Mouse (Mus musculus): ENCODE measurements around the gene Wnt9a.

Gene Wnt9a

DNA sequence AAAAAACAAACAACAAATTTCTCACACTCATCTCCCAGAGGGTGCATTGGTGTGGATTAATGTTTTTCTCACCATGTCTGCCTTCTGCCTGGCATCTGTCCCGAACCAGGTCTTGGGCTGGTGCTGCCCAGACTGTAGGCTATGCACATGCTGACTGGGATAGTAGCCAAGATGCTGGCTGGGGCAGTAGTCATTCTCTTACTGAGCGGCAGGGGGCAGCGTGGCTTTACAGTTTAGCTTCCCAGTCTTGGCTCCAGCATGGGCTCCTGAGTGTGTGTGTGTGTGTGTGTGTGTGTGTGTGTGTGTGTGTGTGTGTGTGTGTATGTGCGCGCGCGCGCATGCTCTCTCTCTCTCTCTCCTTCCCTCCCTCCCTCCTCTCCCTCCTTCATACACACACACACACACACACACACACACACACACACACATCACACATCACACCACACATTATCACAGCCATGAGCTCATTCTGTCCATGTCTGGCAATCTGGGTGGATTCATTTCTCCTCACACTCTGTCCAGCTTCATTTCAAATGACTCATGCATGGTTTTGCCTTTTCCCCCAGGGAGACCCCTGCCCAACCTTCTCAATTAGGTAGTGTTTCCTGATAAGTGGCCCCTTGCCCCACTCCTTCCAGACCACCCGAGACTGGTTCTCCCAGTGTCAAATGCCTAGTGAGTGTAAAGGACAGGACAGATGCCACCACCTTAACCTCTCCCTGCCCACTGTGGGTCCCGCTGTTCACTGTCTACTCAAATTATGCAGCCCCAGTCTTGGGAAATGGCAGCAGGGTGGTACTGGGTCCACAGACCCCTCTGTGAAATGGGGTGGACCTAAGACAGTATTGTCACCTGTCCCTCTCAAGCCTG, 3.8 kb upstream of the Wnt9a start:
- in situ Hi-C loops (cut with MboI, MseI) = loop anchor here (5.0 kb wide), 1 partner anchor 179 kb away; no protein-coding TSS in a partner anchor

DNA sequence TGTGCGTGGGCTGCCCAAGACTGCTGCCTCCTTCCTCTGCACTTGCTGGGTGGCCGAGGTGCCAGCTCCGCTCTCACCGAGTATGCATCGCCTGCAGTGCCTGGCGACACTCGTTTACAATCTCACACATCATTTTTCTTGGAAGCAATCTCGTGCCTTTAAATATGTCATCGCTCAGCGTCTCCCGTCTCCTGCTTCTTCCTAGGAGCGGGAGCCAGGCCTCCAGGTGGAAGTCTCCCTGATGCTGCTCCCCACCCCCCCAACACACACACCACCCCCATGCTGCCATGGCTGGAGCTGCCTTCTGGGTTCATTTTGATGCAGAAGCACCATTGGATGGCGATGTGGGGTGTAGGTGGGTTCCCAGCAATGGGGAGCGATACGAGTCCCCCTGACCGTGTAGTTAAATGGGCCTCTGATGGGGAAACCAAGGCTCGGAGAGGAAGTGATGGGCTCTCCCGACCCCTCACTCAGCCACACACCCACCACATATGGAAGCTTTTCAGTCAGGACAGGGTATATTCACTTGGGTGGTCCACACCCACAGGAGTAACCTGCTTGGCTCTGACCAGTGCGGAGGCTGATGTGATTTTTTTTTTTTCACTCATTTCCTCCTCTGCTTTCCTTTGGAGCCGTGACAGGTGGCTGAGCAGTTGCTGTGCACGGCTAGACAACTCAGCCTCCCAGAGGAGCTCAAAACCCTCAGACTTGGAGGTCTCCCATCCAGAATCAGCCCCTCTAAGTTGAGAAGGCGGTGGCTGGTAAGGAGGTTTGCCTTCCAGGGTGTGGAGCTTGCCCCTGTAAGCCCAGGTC, 1.5 kb upstream of the Wnt9a start:
- in situ Hi-C loops (cut with MboI, MseI) = no loop called here

DNA sequence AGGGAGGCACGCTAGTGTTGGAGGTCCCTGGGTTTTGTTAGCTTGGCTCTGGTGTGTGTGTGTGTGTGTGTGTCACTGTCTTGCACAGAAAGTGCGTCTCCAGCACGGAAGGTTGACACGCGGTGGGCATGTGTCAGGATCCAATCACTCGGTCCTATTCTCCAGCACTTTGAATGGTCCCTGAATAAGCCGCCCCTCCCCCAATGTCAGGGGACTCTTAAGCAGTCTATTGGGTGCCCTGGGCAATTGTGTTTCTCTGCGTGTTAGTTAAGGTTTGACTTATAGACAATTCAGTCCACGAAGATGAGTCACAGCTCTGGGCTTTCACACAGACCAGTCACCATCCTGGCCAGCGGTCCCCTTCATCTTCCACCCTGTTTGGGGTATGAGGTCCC, 910 bp upstream of the Wnt9a start:
- in situ Hi-C loops (cut with MboI, MseI) = no loop called here

DNA sequence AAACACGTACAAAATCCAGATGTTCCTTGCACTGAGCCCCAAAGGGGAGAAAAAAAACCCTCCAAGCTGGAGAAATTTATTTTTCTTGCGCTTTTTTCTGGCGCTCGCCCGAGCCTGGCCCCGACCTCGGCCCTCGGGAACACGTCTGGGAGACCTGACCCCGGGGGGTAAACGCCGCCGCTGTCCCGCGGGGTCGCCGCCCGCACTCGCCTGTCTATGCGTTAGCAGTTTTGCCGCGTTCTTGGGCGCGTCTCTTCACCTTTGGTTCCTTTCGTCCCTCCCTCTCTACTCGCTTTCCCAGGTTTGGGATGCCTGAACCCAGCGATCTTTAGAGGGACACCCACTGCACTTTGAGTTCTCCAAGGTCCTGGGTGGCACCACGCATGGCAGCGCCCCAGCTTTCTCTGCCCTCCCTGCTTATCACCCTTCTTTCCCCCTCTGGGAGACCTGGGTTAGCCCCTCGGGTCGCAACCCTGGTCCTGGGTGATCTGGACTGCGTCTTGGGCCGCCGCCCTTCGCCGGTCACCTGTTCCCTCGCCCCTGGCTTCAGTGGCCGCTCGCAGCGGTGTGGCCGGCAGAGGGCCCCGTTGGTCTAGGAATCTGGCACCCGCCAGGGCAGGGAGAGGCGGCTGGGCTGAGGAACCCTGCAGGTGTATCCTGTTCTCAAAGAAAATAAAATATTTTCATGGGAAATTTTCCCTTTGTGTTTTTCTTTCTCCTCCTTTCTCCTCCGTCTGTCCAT, 865 bp downstream of the Wnt9a start:
- in situ Hi-C loops (cut with MboI, MseI) = no loop called here

DNA sequence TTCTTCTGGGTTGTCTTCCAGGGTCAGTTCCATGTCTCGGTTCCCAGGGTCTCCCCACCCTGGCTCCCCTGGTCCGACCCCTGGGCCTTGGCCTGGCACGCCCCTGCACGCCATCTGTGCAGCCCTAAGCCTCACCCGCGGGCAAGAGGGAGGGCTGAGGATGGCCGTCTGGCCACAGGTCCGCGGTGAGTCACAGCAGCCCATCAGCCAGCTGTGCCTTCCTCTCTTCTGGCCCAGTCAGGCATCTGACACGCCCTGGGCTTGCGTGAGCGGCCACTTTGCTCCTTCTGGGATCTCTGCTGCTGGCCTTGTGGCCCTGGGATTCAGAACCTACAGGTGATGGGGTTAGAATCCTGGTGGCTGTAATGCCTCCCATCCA, 1.4 kb downstream of the Wnt9a start:
- in situ Hi-C loops (cut with MboI, MseI) = no loop called here

DNA sequence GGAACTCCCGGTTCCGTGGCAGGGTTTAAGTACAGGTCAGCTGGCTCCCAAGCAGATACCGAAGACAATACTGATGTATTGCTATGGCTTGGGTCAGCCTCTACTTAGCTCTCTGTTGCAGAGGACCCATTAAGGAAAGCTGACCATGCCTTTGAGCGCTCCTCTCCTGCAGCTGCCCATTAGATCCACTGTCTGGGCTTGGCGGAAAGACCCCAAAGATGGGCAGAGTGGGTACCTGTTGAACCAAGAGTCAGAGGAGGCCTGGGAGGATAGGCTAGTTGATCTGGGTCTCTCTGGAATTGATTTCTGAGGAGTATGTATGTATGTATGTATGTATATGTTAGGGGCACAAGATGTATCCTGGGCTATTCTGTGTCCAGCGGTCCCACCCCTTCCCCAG, 1.9 kb downstream of the Wnt9a start:
- in situ Hi-C loops (cut with MboI, MseI) = no loop called here

DNA sequence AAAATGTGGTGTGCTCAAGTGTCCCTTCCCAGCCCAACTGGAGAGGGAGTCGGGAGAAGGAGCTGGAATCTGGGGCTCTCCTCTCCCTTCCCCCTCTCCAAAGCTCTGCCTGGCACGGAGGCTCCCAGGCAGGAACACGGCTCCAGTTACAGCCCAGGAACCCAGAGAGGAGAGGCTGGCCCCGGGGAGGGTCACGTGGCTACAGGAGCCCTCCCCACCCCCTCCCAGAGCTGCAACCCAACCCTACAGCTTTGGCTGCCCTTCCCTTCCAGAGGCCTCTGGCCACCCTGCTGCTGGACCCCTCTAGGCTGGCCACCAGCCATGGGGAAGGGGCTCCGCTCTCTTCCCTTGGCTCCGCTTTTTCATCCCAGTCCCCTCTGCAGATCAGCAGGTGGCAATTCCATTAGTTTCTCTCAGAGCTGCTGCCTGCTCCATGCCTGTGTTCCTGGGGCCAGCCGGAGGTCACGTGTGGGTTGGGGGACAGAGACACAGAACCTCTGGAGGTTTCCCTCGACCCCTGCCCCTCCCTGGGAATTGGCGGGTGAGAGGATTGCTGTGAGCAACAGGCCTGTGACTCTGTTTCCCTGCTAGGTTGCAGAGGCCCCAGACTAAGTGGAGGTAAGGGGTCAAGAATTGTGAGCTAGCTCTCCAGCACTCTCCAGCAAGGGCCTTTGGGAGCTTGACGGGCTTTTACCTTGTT, 2.5 kb downstream of the Wnt9a start:
- in situ Hi-C loops (cut with MboI, MseI) = no loop called here

DNA sequence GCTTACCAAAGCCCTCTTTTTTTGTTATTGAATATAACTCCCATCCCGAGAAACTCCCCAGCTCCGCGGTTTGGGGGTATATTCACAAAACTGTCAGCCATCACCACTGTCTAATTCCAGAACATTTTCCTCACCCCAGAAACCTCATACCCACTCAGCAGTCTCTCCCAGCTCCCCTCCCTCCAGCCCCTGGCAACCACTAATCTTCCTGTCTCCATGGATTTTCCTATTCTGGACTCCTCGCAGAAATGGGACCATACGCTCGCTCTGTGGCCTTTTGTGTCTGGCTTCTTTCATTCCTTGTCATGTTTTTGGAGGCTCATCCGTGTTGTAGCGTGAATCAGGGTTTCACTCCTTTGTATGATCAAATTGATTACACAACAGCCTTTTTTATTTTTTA, 3.2 kb downstream of the Wnt9a start:
- in situ Hi-C loops (cut with MboI, MseI) = no loop called here

DNA sequence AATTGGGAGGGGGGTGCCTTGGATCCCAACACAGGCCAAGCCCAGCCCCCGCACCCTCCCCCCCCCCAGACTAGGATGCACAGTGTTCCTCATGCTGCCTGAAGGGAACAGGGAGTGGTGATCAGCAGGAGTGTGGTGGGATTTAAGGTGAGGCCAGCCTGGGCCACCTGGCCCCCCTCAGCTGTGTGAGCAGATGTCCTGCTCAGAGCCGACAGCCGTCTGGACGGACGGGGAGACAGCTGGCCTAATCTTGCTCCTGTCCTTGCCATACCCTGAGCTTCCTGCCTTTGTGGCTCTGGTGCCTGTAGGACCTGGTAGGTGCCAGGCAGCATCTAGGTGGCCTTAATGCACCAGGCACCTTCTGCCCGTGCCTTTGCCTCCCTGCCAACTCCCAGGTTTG, 5.3 kb downstream of the Wnt9a start:
- in situ Hi-C loops (cut with MboI, MseI) = no loop called here

DNA sequence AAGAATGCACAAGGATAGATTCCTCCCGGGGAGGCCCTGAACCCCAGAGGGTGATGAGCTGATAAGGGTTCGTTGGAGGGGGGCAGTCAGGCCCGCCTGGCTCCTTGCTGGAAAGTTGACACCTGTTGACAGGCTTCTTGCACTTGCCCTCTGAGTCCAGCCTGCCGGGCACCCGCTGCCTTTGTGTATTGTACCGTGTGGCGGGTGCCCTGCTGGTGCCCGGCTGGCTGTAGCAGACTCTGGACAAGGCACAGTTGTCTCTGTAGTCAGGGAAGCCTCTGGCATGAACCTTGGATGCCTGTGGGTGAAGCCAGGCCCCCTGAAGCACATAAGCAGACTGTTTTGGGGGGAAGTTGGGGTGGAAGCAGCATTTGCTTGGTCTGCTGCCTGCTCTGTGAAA, 5.8 kb downstream of the Wnt9a start:
- in situ Hi-C loops (cut with MboI, MseI) = no loop called here

DNA sequence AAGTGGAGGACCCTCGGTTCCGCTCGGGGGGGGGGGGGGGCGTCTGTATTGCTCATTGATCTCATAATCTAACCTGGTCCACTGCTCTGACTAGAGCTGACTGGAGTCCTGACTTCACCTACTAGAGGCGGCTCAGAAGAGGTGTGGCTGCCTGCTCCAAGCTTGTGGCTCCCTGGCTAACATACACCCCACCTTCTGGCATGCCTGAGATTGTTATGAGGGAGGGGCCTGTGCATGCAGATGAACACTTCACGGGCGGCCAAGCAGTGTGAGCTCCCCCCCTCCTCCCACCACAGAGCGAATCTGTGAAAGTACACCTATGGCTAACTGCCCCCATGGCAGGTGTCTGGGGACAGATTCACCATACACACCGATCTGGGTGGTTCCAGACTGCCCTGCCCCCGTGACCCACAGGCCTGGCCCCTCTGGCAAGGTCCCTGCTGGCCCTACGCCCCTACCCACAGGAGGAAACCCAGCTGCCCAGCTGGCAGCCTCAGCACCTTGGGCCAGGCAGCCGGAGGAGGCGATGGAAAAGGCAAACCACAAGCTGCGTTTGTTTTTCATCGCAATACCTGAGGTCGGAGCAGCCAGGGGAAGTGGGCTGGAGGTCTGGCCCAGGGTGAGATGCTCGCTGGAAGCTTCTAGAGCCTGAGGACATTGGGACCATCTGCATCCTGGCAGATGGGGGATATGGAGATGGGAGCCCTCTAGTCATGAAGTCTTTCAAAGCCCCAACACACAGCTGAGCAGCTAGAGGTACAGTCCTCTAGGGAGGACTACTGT, 6.5 kb downstream of the Wnt9a start:
- in situ Hi-C loops (cut with MboI, MseI) = no loop called here

DNA sequence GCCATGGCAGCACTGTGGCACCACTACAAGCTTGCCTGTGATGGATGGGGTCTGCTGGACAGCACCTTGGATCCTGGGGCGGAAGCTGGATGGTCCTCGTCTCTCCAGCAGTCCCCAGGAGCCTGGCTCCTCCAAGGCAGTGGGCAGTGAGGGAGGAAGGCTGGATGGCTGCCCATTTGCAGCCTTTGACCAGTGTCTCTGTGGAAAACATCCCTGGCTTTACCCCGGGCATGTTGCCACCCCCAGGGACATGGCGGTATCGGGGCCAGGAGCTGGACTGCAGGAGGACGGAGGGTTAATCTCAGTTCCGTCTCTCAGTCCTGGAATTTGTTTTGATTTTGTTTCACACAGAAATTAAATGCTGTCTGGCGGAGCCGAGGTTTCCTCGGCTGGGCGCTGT, 7.2 kb downstream of the Wnt9a start:
- in situ Hi-C loops (cut with MboI, MseI) = no loop called here

DNA sequence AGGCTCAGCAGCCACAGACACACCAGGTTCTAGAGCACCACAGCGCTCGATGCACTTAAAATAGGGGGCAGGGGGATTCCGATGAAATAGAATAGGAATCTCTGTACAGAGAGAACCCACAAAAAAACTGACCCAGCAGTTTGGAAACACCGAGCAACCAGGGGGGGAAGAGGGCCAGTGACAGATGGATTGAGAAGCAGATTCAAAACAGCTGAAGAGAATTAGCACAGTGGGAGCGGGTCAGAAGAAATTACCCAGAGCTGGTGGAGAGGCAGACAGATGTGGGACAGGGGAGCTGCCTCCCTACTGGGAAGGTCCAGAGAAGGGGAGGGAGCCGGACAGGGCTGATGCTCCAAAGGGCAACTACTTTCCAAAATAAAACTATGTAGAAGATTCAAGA, 9.8 kb downstream of the Wnt9a start:
- in situ Hi-C loops (cut with MboI, MseI) = no loop called here

DNA sequence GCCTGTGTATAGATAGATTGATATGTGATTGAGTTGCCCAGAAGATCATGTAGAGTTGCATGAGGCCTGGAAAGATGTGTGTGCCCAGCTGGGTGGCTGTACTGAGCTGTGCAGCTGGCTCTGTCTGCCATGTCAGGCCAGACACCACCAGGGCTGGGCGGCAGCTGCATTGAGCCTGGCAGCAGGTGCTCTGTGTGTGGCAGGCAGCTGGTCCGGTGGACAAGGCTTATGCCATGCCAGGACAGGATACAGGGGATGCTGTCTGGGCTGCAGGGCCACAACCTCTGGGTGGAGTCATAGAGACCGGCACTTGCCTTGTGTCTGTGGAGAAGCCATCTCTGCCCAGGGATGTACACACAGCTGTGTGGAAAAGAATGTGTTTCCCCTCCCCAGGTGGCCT, 16.3 kb downstream of the Wnt9a start:
- in situ Hi-C loops (cut with MboI, MseI) = no loop called here

DNA sequence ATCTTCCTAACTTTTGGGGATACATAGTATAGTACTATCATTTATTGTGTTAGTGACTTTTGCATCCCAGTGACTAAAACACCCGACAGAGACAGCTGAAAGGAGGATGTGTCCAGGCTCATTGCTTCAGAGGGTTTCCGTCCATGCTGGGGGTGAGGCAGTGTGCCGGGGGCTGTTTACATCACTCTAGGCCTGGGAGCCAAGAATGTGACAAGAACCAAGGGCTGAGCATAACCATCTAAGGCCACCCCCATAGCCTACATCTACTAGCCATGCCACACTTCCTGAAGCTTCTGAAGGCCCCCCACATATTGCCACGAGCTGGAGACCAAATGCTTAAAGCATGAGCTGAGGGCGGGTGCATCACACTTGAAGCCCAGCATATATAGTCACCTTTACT, 18.0 kb downstream of the Wnt9a start:
- in situ Hi-C loops (cut with MboI, MseI) = no loop called here

DNA sequence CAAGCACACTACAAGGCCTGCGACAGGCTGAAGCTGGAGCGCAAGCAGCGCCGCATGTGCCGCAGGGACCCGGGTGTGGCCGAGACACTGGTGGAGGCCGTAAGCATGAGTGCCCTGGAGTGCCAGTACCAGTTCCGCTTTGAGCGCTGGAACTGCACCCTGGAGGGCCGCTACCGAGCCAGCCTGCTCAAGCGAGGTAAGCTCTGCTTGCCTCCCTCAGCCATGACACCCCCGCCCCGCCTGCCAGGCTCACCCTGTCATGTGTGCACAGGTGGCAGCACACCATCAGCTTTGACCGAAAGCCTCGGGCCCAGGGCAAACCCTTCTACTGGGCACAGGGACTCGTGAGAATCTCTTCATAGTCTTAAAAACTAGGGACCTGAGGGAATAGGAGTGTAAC, 20.9 kb downstream of the Wnt9a start:
- in situ Hi-C loops (cut with MboI, MseI) = no loop called here

DNA sequence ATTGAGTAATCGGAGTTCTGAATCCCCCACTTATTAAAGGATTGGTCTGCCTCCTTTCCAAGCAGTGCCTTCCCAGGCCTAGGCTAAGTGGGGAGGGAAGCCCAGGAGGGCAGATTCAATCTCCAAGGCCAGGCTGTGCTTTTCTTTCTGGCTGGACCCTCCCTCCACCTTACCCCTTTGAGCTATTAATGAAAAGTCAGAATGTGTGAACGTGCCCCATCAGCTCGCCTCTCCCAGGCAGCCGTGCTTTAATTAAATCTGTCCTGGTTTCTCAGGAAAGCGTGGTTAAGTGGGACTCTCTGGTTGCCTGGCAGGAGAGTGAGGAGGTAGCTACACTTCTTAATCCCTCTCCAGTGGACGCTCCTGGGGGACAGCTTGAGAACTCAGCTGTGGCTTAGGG, 22.9 kb downstream of the Wnt9a start:
- in situ Hi-C loops (cut with MboI, MseI) = loop anchor here in 1 of 2 experiments (10.0 kb wide), 1 partner anchor 665 kb away; no protein-coding TSS in a partner anchor

DNA sequence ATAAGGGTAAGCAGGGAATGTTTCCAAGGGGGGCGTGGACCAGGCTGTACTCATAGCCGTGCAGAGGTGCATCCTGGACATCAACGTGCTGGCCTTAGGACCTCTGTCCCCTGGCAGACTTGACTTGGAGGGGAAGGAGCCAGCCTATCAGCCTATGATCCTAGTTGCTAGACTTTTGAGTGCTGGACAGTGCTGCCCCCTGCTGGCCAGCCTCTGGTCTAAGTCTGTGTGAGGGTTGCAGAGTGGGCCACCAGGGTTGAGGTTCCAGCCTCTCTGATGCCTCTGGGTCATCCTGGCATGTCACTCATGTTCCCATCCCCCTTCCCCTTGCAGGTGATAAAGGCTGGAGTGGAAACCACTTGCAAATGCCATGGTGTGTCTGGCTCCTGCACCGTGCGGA, 23.8 kb downstream of the Wnt9a start:
- in situ Hi-C loops (cut with MboI, MseI) = loop anchor here in 1 of 2 experiments (10.0 kb wide), 1 partner anchor 664 kb away; no protein-coding TSS in a partner anchor

DNA sequence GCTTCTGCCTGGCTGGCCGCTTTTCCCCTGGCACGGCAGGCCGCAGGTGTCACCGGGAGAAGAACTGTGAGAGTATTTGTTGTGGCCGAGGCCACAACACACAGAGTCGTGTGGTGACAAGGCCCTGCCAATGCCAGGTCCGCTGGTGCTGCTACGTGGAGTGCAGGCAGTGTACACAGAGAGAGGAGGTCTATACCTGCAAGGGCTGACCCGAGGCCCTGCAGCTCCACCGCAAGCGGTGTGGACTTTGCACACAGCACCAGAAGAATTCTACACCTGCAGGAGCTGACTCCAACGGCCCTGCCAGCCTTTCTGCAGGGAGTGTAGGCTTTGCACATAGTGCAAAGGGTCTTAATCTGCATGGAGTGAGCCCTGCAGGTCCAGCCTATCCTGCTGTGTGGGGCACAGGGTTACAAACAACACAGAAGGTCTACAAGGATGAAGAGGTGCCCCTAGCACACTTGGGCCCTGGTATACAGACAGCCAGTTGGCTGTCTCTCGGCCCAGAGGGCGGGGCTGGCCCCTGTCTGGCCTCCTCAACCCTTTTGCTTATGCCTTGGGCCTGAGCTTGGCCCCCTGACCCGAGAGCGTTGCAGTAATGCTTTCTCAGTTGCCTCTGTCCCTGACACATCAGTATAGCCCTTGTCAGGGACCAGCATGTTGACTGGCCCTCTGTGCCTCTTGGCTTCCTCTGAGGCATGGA, 24.6 kb downstream of the Wnt9a start:
- in situ Hi-C loops (cut with MboI, MseI) = loop anchor here in 1 of 2 experiments (10.0 kb wide), 1 partner anchor 663 kb away; no protein-coding TSS in a partner anchor

DNA sequence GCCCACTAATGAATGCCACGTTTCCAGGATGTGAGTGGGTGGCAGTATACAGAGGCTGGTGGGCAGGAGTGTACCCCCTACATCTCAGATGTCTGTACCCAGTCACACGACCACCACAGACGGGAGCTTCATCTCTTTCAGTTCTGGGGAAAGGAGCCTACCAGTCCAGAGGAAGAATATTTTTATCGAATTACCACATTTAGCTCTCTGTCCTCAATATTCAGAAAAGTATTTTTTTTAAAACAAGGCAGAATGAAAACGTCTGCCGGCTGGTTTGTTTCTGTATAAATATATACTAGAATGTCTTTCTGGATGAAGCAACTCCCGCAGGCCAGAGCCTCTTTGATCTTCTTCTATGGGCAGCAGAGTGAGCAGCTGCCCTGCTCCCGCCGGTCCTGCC, 26.2 kb downstream of the Wnt9a start:
- in situ Hi-C loops (cut with MboI, MseI) = loop anchor here in 1 of 2 experiments (10.0 kb wide), 1 partner anchor 662 kb away; no protein-coding TSS in a partner anchor
